Mouse (Mus musculus) liver, embryonic 18 days (tissue): Measurements from ENCODE around the gene Treml2. TPM values are rescaled to one million over a fixed set of nuclear protein-coding genes. Genes with fewer than 3 reads are reported as not detected.

Source experiments
- polyA plus RNA-seq: library from polyadenylated mRNA; depleted of rRNA; stranded (reverse); fragments of >200 nt; gene quantifications from 2 replicates; pipeline ENCODE4 v1.2.3, GENCODE M21; 2012; rRNA removed

Treml2 gene
- 10.6 and 13.2 TPM in 2 replicates for polyA plus RNA-seq

GRCm38 (mm10) chr17:48299203-48299602 is at the start of gene Treml2:
TSS of gene Treml2 (plus strand) at chr17:48299498.

DNA sequence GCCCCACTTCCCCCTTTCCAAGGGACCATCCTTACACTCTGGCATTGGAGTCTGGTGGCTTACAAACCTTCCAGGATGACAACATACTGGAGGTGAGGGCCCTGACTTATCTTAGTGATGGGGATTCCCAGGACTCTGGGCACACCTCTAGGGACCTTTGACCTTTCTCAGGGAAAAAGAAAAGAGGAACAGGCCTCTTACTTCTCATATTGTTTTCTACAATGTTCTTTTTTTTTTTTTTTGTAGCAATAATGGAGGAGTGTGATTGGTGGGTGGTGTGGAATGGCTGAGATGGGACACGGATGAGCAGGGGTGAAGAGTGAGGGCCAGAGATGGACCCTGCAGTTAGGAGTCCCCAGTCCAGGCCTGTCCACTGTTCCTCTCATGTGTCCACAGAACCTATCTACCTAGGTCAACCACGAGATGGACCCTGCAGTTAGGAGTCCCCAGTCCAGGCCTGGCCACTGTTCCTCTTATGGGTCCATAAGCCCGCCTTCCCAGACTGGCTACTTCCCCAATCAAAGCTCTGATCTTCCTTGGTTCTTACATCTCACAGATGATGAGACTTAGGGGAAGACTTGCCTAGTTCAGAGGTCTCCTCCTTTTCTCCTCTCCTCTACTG is 35.4 kb upstream of the Treml2 start, which contains the start of gene Treml4:
Gene Treml4, plus strand, starts transcription at position 555 of the 622 bp plus-strand sequence.

DNA sequence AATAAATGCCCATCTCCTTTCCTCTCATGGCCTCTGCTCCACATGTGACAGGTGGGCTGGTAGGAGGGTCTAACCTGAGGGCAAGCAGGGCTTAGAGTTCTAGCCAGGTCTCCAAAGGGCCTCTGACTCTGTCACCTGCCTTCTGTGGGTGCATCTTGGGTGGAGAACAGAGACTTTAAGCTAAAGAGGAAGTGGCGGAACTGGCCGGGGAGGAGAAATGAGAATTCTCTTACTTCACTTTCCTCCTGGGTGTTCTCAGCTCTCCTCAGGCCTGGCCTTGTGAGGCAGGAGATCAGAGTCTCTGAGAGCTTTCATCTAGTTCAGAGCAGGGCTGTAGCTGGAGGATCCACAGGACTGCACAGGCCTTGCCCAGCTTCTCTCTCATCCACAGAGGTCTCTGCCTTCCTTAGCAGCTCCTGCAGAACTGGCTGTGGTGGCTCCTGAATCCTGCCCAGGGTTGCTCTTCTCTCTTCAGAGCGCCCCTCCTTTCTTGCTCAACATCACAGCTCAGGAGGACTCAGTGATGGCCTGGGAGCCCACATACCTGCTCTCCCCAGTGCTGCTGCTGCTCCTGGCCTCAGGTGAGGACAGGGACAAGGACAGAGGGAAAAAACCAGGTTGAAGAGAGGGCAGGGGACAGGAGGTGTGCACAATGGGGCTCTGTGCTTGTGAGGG is 16.7 kb downstream of the Treml2 start, which contains the start of gene B430306N03Rik:
Gene B430306N03Rik, plus strand, starts transcription at position 237 of the 675 bp plus-strand sequence.

GRCm38 (mm10) chr17:48346231-48346630 is 46.9 kb downstream of the Treml2 start, which contains the start of gene Trem2:
TSS of gene Trem2 (plus strand) at chr17:48346401.

GRCm38 (mm10) chr17:48359616-48360015 is 60.3 kb downstream of the Treml2 start, which contains the start of gene Treml1:
TSS of gene Treml1 (plus strand) at chr17:48359916.

Other genes with a start within 250 kb of the Treml2 start
- gene 1700067P10Rik, start 210.2 kb upstream of the Treml2 start, polyA plus RNA-seq: not detected in 2 replicates
- gene 9830107B12Rik, start 153.2 kb upstream of the Treml2 start, polyA plus RNA-seq: 1.7 and 1.9 TPM in 2 replicates
- gene A530064D06Rik, start 132.2 kb upstream of the Treml2 start, polyA plus RNA-seq: 2.3 and 2.5 TPM in 2 replicates
- gene Trem1, start 66.7 kb upstream of the Treml2 start, polyA plus RNA-seq: 2.1 and 2.2 TPM in 2 replicates
- gene Trem3, start 51.7 kb upstream of the Treml2 start, polyA plus RNA-seq: 10.2 and 13.5 TPM in 2 replicates
- 5.0 and 5.5 TPM in 2 replicates for gene Treml4, start 35.2 kb upstream of the Treml2 start, polyA plus RNA-seq
- gene B430306N03Rik, start 16.6 kb downstream of the Treml2 start, polyA plus RNA-seq: 7.3 and 7.8 TPM in 2 replicates
- gene Trem2, start 46.9 kb downstream of the Treml2 start, polyA plus RNA-seq: 2.4 and 2.8 TPM in 2 replicates
- gene Treml1, start 60.4 kb downstream of the Treml2 start, polyA plus RNA-seq: 14.1 and 15.6 TPM in 2 replicates
- gene Nfya, start 110.4 kb downstream of the Treml2 start, polyA plus RNA-seq: 26.0 and 26.4 TPM in 2 replicates
- 17.1 and 18.3 TPM in 2 replicates for gene Oard1, start 110.5 kb downstream of the Treml2 start, polyA plus RNA-seq
- 0.19 and 0.30 TPM in 2 replicates for gene Apobec2, start 133.4 kb downstream of the Treml2 start, polyA plus RNA-seq
- gene Tspo2, start 152.0 kb downstream of the Treml2 start, polyA plus RNA-seq: 129 and 136 TPM in 2 replicates
- 1.5 and 1.9 TPM in 2 replicates for gene Unc5cl, start 155.4 kb downstream of the Treml2 start, polyA plus RNA-seq